Mouse (Mus musculus) cerebellum, adult (tissue): ENCODE data around the gene Pcp4l1.

Experiments used
- ATAC-seq: cut with Nextera tagmentation; 2 replicates; pipeline ENCODE4 v1.9.2; 2017; ENCODE audit warnings: mild to moderate bottlenecking, moderate library complexity, mixed read lengths; ENCODE audit not compliant: insufficient number of reproducible peaks, low FRiP score, low TSS enrichment

Pcp4l1 gene

GRCm38 (mm10) chr1:171190832-171191231 lies 5.2 kb downstream of the Pcp4l1 start:
- ATAC-seq: no peak

- no peak for ATAC-seq
Observed at GRCm38 (mm10) chr1:171189476-171190114, 6.5 kb downstream of the Pcp4l1 start.

- no peak for ATAC-seq
Observed at GRCm38 (mm10) chr1:171189046-171189445, 7.0 kb downstream of the Pcp4l1 start.

- no peak for ATAC-seq
Observed at GRCm38 (mm10) chr1:171187851-171188700, 8.0 kb downstream of the Pcp4l1 start.

GRCm38 (mm10) chr1:171185655-171186054 lies 10.4 kb downstream of the Pcp4l1 start:
- ATAC-seq: no peak

GRCm38 (mm10) chr1:171184314-171184713 lies 11.8 kb downstream of the Pcp4l1 start:
- no peak for ATAC-seq

GRCm38 (mm10) chr1:171183620-171184019 lies 12.4 kb downstream of the Pcp4l1 start:
- no peak for ATAC-seq

- no peak for ATAC-seq
Observed at GRCm38 (mm10) chr1:171183025-171183424, 13.0 kb downstream of the Pcp4l1 start.

- ATAC-seq: no peak
Observed at GRCm38 (mm10) chr1:171179487-171180171, 16.4 kb downstream of the Pcp4l1 start.

GRCm38 (mm10) chr1:171172779-171173178 lies 23.3 kb downstream of the Pcp4l1 start:
- no peak for ATAC-seq

- ATAC-seq: no peak
Observed at GRCm38 (mm10) chr1:171171138-171171537, 24.9 kb downstream of the Pcp4l1 start.

- ATAC-seq: no peak
Observed at GRCm38 (mm10) chr1:171169913-171170312, 26.2 kb downstream of the Pcp4l1 start.

GRCm38 (mm10) chr1:171168906-171169305 lies 27.2 kb downstream of the Pcp4l1 start:
- no peak for ATAC-seq

GRCm38 (mm10) chr1:171165629-171166345 lies 30.3 kb downstream of the Pcp4l1 start:
- no peak for ATAC-seq

- ATAC-seq: no peak
Observed at GRCm38 (mm10) chr1:171164258-171164657, 31.8 kb downstream of the Pcp4l1 start.

GRCm38 (mm10) chr1:171162526-171162925 lies 33.5 kb downstream of the Pcp4l1 start:
- no peak for ATAC-seq

GRCm38 (mm10) chr1:171159485-171159975 lies 36.5 kb downstream of the Pcp4l1 start:
- no peak for ATAC-seq

GRCm38 (mm10) chr1:171157965-171158364 lies 38.1 kb downstream of the Pcp4l1 start:
- ATAC-seq: no peak

- no peak for ATAC-seq
Observed at GRCm38 (mm10) chr1:171156644-171157043, 39.4 kb downstream of the Pcp4l1 start.

GRCm38 (mm10) chr1:171151966-171152365 lies 44.1 kb downstream of the Pcp4l1 start:
- ATAC-seq: no peak
